Mouse (Mus musculus) frontal cortex, adult (tissue): Measurements from ENCODE around the gene Zar1l.
"Not testable (repeated sequence)": the region's sequence is repeated elsewhere in the genome, so short reads cannot be mapped to it uniquely, and the experiment has no call there.

Experiments used
- ATAC-seq: cut with Nextera tagmentation; 2 replicates; pipeline ENCODE4 v1.9.2; 2017; ENCODE audit warnings: mild to moderate bottlenecking, moderate library complexity, mixed read lengths; ENCODE audit not compliant: low TSS enrichment

Gene Zar1l

DNA sequence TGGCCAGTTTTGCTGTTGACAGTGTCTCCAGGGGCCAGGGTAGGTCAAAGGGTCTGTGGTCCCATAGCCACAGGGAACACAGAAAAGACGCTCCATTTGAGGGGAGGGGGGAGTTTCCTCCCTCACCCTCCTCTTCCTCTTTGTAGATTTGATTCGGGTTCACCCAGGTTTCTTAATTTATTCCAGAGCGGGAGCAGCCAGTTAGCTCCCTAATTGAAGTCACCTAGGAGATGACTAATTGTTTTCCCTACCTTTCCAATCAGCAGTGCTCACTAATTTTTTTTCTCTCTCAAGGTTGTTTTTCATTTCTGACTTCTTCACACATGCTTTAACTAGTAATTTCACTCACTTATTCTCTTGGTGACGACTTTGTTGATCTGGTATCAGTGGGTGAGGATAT, at the start of gene Zar1l:
Zar1l (minus strand) TSS at position 101 of the 400 bp plus-strand sequence.
- no peak for ATAC-seq

DNA sequence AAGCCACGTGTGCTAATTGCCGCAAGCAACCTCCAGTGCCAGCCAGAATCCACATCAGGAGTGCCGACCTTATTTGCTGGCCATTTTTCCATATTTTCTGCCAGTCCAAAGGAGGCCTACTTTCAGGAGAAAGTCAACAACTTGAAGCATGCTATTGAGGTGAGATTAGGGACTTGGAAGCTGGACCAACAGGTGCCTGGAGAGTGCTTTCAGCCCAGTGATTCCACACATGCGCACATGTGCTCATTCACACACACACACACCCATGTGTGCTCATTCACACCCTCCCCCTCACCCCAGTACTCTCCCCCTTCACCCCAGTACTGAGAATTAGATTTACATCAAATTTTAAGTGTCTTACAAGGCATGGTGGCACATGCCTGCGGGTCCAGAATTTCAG, 49.0 kb upstream of the Zar1l start:
- no peak for ATAC-seq

DNA sequence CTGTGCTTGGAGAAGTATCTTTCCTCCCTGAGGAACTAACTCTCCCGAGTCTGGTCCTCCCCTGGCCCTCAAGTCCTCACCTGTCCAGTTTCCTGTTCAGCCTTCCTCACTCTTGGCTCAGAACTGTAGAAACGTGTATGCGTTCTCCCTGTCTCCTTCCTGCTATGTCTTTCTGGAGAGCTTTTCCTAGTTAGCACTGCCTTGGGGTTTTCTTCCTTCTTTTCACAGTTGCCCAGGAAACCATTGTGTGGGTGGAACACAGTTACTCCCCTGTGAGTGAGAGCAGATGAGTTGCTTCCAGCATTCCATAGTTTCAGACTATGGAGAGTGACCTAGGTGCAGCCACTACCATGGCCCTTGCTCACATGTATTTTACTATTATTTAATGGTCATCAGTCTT, 48.3 kb upstream of the Zar1l start:
- ATAC-seq = peak; percentile 96

DNA sequence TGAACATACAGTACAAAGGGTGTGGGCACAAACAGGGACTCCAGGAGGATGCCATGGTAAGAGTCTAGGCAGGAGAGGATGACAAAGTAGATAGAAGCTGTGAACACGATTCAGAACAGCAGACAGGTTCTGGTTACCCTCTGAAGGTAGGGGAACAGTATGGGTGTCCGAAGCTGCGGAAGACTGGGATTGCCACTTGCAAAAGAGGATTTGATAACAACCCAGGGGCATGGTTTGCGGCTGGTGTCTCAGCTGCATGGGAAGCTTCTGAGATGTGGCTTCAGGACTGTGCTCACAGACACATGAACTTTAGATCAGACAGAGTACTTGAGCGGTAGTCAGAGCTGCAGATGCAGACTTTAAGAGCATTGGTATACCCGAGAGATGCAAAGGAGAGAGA, 46.5 kb upstream of the Zar1l start:
- no peak for ATAC-seq

DNA sequence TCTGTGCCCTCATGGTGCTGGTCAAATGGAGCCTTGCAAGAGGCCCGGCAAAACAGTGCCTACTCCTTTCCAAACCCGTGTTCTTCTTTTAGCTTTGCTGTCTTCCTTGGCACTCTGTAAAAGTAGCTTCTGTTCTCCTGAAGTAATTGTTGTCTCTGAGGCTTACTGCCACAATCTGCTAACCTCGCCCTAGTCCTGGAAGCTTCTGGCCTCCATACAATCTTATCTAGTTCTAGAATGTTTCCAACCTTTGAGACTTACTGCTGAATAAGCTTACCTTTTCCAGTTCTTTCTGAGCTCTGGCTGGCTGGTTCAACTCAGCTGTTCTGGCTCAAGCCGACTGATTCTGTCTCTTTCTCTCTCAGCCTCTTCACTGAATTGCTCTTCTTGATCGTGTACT, 43.8 kb upstream of the Zar1l start:
- no peak for ATAC-seq

DNA sequence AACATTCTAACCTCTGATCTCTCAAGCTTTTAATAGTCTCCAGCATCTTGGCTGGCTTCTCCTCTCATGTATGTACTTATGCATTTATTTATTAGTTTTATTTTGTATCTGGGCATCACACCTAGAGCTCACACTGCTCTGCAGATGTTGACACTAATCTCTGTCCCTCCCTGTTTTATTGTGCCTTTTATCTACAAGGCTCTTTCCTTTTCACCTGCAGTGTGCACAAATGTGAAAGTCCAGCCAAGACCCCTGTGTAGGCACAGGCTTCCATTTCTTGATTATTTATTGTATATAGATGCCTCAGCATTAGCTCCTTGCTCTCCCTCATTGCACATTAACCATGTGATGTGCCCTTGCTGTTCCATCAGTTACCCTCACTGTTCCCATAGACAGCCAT, 43.4 kb upstream of the Zar1l start:
- no peak for ATAC-seq

DNA sequence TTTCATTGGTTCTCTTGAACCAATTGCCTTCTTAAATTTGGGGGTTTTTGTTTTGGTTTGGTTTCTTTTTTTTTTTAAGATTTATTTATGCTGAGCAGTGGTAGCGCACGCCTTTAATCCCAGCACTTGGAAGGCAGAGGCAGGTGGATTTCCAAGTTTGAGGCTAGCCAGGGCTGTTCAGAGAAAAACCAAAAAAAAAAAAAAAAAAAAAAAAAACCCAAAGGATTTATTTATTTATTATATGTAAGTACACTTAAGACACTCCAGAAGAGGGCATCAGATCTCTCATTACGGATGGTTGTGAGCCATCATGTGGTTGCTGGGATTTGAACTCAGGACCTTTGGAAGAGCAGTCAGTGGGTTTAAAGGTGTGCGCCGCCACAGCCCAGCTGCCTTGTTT, 42.9 kb upstream of the Zar1l start:
- no peak for ATAC-seq

DNA sequence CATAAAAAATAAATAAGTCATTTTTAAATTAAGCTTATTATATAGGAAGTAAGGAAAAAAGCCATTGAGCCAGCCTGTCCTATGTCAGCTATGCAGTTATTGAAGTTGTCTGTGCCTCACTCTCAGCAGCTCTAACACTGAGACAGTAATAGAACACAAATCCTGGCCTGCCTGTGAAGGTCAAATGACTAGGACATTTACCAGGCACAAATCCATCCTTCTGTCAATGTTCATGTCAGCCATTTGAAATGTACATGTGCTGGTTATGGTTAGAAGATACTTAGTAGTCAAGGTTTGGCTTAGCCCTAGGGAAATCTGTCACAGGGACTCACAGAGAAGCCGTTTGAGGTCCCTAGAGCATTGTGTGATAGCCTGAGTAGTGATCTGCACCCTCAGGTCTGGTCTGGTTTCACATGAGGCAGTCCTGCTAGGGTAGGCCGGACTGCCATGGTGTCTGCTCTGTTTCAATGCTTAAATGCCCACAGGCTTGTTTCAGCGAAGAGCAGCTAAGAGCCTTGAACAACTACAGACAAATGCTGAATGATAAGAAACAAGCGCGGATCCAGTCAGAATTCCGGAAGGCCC, 41.6 kb upstream of the Zar1l start:
- ATAC-seq = no peak

DNA sequence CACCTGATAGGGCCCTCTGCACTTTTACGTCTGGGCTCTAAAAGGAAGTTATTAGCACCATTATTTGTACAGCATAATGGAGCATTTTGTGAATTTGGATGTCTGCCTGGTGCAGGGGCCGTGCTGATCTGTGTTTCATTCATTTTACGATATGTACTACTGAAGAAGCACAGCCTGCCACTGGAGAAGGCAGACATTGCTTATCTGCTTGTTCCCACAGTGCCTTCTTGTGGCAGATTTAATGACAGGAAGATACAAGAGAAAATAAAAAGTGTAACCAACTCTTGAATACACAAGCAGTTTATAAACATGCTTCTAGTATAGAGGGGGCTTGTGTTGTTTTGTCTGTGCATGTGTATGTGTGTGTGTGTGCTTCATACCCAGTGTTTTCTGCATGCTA, 33.7 kb upstream of the Zar1l start:
- peak; percentile 62; the same call in 1 of the 2 replicates for ATAC-seq

DNA sequence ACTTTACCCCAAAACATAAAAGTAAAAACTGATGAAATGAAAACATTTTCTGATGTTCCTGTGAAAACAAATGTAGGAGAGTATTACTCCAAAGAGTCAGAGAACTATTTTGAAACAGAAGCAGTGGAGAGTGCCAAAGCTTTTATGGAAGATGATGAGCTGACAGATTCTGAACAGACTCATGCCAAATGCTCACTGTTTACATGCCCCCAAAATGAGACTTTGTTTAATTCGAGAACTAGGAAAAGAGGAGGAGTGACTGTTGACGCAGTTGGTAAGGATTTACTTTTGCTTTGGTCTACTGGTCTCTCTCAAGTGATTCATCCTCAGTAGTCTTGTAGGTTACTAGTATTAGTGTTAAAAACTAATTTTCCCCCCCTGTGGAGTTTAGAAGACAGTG, 25.2 kb upstream of the Zar1l start:
- ATAC-seq = peak; percentile 31; the same call in 1 of the 2 replicates

DNA sequence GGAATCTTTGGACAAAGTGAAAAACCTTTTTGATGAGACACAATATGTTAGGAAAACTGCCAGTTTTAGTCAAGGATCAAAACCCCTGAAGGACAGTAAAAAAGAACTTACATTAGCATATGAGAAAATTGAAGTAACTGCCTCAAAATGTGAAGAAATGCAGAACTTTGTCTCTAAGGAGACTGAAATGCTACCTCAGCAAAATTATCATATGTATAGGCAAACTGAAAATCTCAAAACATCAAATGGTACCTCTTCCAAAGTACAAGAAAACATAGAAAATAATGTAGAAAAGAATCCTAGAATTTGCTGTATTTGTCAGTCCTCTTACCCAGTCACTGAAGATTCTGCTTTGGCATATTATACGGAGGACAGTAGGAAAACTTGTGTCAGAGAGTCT, 23.3 kb upstream of the Zar1l start:
- no peak for ATAC-seq

DNA sequence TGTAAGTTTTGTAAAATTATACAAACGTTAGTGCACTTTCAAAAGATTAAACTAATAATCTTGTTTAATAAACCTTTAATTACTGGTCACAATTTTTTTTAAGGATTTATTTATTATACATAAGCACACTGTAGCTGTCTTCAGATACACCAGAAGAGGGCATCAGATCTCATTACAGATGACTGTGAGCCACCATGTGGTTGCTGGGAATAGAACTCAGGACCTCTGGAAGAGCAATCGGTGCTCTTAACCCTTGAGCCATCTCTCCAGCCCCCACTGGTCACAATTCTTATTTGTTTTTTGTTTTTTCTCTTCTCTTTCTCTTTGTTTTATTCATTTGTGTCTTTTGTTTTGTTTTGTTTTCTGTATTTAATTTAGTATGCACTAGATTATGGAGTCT, 7.3 kb upstream of the Zar1l start:
- no peak for ATAC-seq

DNA sequence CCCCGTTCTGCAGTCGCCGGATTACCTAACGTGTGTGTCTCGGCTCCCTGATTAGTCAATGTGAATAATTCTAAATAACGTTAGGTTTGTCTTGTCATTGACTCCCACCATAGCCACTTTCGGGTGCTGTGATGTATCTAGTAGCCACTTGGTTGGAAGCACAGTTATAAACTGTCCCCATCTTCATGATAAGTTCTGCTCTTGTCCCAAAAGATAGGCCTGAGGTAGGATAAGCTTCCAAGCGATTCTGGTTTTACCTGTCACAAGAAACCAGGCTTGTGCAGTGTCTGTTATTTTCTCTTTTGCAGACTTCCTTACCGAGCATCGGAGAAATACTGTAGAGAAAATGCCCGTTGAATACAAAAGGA, 4.9 kb upstream of the Zar1l start:
- ATAC-seq = no peak

DNA sequence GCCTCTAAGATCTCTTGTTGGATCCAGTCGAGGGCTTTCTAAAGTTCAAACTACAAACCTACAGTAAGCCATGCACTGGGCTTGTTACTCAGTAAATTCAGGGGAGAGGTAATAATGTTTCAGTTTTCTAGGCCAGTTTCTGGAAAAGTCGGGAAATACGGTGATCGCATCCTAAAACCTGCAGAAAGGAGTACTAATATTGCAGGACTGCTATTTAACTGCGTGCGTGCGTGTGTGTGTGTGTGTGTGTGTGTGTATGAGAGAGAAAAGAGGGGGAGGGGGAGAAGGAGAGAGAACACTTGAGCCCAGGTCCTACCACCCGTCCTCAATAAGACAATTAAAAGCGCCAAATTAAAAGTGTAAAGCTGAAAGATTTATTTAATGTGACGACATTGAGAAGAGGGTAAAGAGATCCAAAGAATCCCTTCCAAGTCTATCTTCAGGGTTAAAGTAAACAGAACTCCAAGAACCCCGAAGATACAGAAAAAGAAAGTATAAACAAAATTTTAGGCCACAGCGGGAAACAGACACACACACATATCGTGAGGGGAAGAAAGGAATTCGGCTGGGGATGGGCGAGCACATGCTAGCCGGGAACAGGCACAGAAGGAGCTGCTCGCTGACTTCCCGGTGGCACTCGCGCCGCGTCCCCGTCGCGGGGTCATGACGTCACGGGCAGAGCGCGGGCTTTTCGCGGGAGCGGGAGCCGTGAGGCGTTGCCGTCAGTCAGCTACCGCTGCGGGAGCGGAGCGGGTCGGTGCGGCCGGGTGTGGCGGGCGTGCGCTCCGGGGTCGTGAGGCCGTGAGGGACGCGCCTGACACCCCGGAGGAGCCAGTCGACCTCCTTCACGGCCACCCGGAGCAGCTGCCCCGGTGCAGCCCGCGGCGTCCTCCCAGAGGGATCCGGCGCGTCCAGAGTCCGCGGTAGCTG, 4.2 kb upstream of the Zar1l start, which contains the start of gene Brca2:
Brca2 (plus strand) TSS at position 694 of the 930 bp plus-strand sequence.
- ATAC-seq = peak; percentile 97

DNA sequence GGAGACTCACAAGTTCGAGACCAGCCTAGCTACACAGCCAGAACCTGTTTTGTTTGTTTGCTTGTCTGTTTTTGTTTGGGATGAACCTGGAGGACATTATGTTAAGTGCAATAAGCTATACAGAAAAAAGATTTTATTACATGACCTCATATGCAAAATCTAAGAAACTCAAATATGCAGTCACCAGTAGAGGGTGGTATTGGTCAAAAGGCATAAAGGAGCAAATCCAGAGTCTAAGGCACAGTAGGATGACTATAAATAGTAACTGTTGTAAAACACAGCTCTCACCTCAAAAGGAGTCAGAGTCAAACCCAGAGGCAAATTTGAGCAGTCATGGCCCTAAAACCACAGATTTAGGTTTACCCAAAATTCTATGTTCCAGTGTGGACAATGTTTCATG, 1.6 kb upstream of the Zar1l start:
- no peak for ATAC-seq

DNA sequence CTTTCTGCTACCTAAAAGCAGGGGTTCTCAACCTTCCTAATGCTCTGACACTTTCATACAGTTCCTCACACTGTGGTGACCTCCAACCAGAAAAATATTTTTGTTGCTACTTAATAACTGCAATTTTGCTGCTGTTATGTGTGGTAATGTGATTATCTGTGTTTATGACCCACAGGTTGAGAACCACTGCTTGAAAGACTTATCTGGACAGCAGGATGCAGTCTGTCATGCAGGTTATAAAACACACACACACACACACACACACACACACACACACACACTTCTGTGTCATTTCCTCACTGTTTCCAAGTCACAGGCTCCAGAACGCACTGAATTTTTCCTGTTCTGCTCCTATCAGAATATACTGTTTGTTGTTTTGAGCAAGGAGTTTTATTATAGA, 3.9 kb downstream of the Zar1l start:
- no peak for ATAC-seq

DNA sequence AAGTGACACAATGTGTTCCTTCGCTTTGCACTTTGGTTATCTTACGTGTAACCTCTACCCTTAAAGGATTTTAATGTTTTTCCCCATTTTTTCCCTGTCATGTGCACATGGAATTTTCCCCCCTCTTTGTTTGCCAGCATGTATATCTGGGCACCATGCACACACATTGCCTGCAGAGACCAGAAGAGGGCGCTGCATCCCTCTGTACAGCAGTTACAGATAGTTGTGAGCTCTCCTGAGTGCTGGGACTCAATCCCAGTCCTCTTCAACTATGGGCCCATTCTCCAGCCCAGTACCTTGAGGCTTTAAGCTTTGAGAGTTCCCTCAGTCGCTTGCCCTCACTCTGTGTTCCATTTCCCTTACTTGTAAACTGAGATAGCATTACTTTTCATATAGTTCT, 4.7 kb downstream of the Zar1l start:
- ATAC-seq = no peak

DNA sequence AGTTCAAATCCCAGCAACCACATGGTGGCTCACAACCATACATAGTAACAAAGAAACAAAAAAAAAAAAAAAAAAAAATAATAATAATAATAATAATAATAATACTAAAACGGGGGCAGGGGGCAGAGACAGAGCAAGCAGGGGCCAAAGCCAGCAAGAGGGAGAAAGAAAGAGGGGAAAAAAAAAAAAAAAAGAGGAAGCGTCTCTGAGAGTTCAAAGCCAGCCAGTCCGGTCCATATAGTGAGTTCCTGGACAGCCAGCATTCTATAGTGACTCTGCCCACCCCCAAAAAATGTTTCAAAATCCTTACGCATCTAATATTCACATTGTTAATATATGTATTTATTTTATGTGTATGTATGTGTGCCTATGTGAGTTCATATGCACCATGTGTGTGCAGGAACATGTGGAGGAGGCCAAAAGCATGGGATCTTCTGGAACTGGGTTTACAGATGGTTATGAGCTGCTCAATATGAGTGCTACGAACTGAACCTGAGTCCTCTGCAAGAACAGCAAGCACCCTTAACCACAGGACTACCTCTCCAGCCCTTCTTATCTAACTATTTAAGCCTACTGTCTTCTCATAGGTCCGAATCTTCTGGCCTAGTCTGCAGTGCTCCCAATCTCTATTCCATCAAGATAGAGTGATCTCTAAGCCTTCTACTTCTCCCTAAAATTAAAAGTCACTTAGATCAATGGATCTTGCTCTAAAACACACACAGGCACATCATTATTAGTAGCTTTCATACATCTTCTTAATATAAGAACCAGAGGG, 7.3 kb downstream of the Zar1l start:
- ATAC-seq = no peak

DNA sequence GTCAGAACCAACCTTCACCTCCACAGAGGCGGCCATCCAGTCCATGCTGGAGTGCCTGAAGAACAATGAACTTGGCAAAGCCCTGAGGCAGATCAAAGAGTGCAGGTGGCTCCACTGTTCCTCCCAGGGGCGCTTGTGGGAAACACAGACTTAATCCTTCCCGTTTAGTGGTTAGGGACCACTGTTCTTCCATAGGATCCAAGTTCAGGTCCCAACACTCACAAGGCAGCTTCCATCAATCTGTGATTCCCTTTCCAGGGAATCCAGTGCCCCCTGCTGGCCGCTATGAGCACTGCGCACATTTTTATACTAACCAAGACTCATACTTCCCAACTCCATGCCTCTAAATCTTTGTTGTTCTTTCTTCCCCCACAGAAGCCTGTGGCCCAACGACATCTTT, 22.2 kb downstream of the Zar1l start:
- no peak; the same call in 1 of the 2 replicates for ATAC-seq

DNA sequence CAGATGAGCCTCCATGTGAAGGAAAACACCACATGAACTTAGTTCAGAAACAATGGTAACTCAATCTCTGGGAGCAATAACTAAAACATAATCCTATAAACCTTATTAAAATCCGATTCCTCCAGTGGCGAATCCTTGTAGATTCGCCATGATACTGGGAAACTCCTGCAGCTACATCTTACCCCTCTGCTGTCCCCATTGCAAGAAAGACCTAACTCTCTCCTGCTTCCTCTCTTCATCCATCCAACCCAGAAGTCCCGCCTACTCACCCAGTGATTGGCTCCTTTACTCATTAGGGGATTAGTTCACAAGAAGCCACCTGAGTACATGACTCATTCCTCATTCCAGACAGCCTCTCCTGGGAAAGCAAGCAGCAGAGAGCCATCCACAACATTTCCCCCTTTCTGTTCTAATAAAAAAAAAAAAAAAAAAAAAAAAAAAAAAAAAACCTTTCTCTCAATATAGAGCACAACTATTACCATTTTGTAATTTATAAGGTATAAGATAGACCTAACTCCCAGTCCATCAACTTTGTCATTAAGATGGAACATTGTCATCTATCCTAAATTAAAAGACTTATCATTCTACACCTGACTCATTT, 26.3 kb downstream of the Zar1l start:
- not testable (repeated sequence) for ATAC-seq

DNA sequence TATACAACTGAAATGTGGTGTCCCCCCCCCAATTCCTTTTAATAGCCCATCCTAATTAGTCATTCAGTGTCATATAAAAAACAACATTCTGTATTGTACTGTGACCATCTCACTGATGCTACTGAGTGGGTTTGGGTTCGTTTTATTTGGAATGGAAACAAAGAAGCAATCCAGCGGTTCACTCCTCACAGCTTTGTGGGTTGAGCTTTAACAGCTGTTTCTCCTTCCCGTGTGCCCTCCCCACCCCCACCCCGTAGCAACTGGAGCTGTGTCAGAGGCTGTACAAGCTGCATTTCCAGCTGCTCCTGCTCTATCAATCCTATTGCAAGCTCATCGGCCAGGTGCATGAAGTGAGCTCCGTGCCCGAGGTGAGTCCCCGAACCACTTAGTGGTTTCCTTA, 27.1 kb downstream of the Zar1l start:
- no peak for ATAC-seq

DNA sequence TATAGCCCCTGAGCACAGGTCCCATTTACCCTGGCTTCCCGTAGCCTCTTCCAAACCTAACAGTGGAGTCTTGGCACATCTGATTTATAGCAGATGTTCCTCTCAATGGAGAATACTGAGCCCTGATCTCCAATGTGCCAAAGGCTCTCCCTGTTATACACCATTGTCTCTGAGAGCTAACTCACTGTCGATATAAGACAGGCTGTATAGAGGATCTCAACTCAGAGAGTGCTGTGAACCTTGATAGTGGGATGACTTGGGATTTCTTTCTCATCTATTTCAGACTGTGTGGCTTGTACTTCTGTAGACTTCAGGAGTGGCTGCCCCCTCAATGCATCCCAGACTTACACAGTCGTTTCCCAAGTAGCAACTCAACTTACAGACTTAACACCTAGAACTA, 27.7 kb downstream of the Zar1l start:
- ATAC-seq = no peak
